ENCODE assay signal across 8 mouse cellular contexts in the genomic region with DNA sequence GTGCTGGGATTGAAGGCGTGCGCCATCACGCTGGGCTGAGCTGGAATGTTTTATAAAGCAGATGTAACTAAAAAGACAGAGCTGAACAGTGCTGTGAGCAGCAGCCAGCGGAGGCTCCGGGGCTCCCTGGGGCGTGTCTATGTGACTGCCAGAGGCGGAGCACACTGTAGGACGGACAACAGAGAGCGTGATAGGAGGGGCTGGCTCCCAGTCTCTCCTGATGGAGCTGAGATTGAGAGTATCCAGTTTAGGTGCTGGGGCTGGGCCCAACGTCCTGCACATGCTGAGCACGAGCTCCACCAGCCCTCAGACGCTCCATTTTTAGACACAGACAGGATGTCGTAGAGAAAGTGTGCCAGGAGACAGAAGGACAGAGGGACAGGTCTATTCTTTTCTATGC. TPM values are rescaled to one million over a fixed set of nuclear protein-coding genes. Genes with fewer than 3 reads are reported as not detected.
DNase-seq lines count a peak whose midpoint lies in the region; ATAC-seq lines count a peak whose summit lies in the region.

No protein-coding gene starts in this region.

- no peak overlapping the region for H3K4me3 ChIP-seq in midbrain, embryonic 13.5 days (replicated peaks)
- H3K4me3 ChIP-seq in midbrain, embryonic 10.5 days = no peak overlapping the region
- no peak overlapping the region for H3K4me3 ChIP-seq in hindbrain, embryonic 15.5 days
- no peak overlapping the region for H3K4me3 ChIP-seq in stomach, embryonic 16.5 days (replicated peaks; ENCODE audit: low read length)

- H3K4me1 ChIP-seq in midbrain, embryonic 13.5 days (replicated peaks) = no peaks in the 10 kb centered on the region
- no peaks in the 10 kb centered on the region for H3K4me1 ChIP-seq in midbrain, embryonic 10.5 days
- no peaks in the 10 kb centered on the region for H3K4me1 ChIP-seq in hindbrain, embryonic 15.5 days (replicated peaks)
- peaks cover 9% of the 10 kb centered on the region; the same call in 1 of the 2 replicates for H3K4me1 ChIP-seq in stomach, embryonic 16.5 days (ENCODE audit: control insufficient read depth, insufficient read depth, low read length)

- peaks cover 93% of the 10 kb centered on the region for H3K36me3 ChIP-seq in midbrain, embryonic 13.5 days
- peaks cover 95% of the 10 kb centered on the region for H3K36me3 ChIP-seq in midbrain, embryonic 10.5 days
- peaks cover 84% of the 10 kb centered on the region for H3K36me3 ChIP-seq in hindbrain, embryonic 15.5 days
- H3K36me3 ChIP-seq in stomach, embryonic 16.5 days (ENCODE audit: control insufficient read depth, insufficient read depth, low read length) = peaks cover 28% of the 10 kb centered on the region

- 0 out of 2 replicates have a peak, but pooled peaks have one; percentile 34 for ATAC-seq in midbrain, embryonic 13.5 days
- no peak for ATAC-seq in hindbrain, embryonic 15.5 days (ENCODE audit: low FRiP score, low read depth)
- ATAC-seq in stomach, embryonic 16.5 days (ENCODE audit: insufficient read depth, low FRiP score) = peak; percentile 80
- ATAC-seq in erythroblast, adult 5-6 weeks (replicated peaks; ENCODE audit: low FRiP score, poor library complexity, severe bottlenecking) = no peak

- H3K27me3 ChIP-seq in midbrain, embryonic 13.5 days = no peaks in the 10 kb centered on the region
- H3K27me3 ChIP-seq in midbrain, embryonic 10.5 days (ENCODE audit: low read depth, poor library complexity, severe bottlenecking) = no peaks in the 10 kb centered on the region
- no peaks in the 10 kb centered on the region for H3K27me3 ChIP-seq in hindbrain, embryonic 15.5 days
- H3K27me3 ChIP-seq in stomach, embryonic 16.5 days (ENCODE audit: control insufficient read depth, insufficient read depth, low read length) = no peaks in the 10 kb centered on the region

- no peaks in the 10 kb centered on the region for H3K9me3 ChIP-seq in midbrain, embryonic 13.5 days
- H3K9me3 ChIP-seq in midbrain, embryonic 10.5 days (replicated peaks) = no peaks in the 10 kb centered on the region
- H3K9me3 ChIP-seq in hindbrain, embryonic 15.5 days = no peaks in the 10 kb centered on the region
- H3K9me3 ChIP-seq in stomach, embryonic 16.5 days (replicated peaks; ENCODE audit: control insufficient read depth, low read length) = no peaks in the 10 kb centered on the region

- no peak overlapping the region for H3K9ac ChIP-seq in midbrain, embryonic 13.5 days (replicated peaks)
- no peak overlapping the region for H3K9ac ChIP-seq in hindbrain, embryonic 15.5 days
- H3K9ac ChIP-seq in stomach, embryonic 16.5 days (ENCODE audit: low read length) = no peak overlapping the region

- no peak overlapping the region for H3K4me2 ChIP-seq in midbrain, embryonic 13.5 days (replicated peaks)
- no peak overlapping the region for H3K4me2 ChIP-seq in hindbrain, embryonic 15.5 days
- H3K4me2 ChIP-seq in stomach, embryonic 16.5 days (ENCODE audit: low read depth, low read length) = no peak overlapping the region

- H3K27ac ChIP-seq in midbrain, embryonic 13.5 days = no peak overlapping the region
- no peak overlapping the region for H3K27ac ChIP-seq in midbrain, embryonic 10.5 days (replicated peaks)
- H3K27ac ChIP-seq in hindbrain, embryonic 15.5 days (replicated peaks) = 0 out of 2 replicates have a peak overlapping the region, but pooled peaks have one; percentile 11
- peak overlapping the region; percentile 78 for H3K27ac ChIP-seq in stomach, embryonic 16.5 days (ENCODE audit: low read length)

- WGBS in midbrain, embryonic 13.5 days = 61% methylated on average over 13 of the region's 13 CpGs
- WGBS in midbrain, embryonic 10.5 days = 67% methylated on average over 13 of the region's 13 CpGs
- WGBS in hindbrain, embryonic 15.5 days = 49% methylated on average over 13 of the region's 13 CpGs
- WGBS in stomach, embryonic 16.5 days = 31% methylated on average over 13 of the region's 13 CpGs

- DNase-seq in adrenal gland, adult (ENCODE audit: inconsistent age in 2 of 2, low spot score in 1 of 2) = peak; percentile 52 to 65
- DNase-seq in adrenal gland, adult 8-10 months = no peak
- DNase-seq in midbrain, embryonic 10.5 days (ENCODE audit: low spot score) = no peak
- no peak for DNase-seq in yolk sac, embryonic 10.5 days (ENCODE audit: low spot score)

RNA-seq across cellular contexts. Expression of gene Nxph4, which starts 29.9 kb away (rescaled TPM):
- total RNA-seq in adrenal gland, adult 8-10 months (2022) = 10 to 100 TPM in 3 of 4 experiments, 1 to 10 TPM in 1; 8.3 to 16.8 (median 13.2) TPM
- 78.8 and 83.9 TPM in 2 replicates for polyA plus RNA-seq in midbrain, embryonic 13.5 days (2015; fragmentation: Nextera tagmentation; extraction: Ambion mirVana)
- polyA plus RNA-seq in midbrain, embryonic 10.5 days (2016; fragmentation: Nextera tagmentation; extraction: Ambion mirVana) = 19.4 and 27.2 TPM in 2 replicates
- polyA plus RNA-seq in hindbrain, embryonic 15.5 days (2015; fragmentation: Nextera tagmentation; extraction: Ambion mirVana) = 161 and 194 TPM in 2 replicates
- polyA plus RNA-seq in stomach, embryonic 16.5 days (2015; fragmentation: Nextera tagmentation; extraction: Ambion mirVana) = 3.4 and 4.6 TPM in 2 replicates
- total RNA-seq in erythroblast, adult 5-6 weeks (2015; ENCODE audit: low replicate concordance) = not detected in 2 replicates
- total RNA-seq in erythroblast, adult 5-6 weeks (2017; ENCODE audit: low replicate concordance) = not detected in 2 replicates

RNA-seq across cellular contexts. Expression of gene Shmt2, which starts 42.1 kb away (rescaled TPM):
- total RNA-seq in adrenal gland, adult 8-10 months (2022) = 10 to 100 TPM; 45.3 to 56.0 (median 49.8) TPM
- 54.3 and 56.2 TPM in 2 replicates for polyA plus RNA-seq in midbrain, embryonic 13.5 days (2015; fragmentation: Nextera tagmentation; extraction: Ambion mirVana)
- 107 and 121 TPM in 2 replicates for polyA plus RNA-seq in midbrain, embryonic 10.5 days (2016; fragmentation: Nextera tagmentation; extraction: Ambion mirVana)
- 56.2 and 64.8 TPM in 2 replicates for polyA plus RNA-seq in hindbrain, embryonic 15.5 days (2015; fragmentation: Nextera tagmentation; extraction: Ambion mirVana)
- 152 and 163 TPM in 2 replicates for polyA plus RNA-seq in stomach, embryonic 16.5 days (2015; fragmentation: Nextera tagmentation; extraction: Ambion mirVana)
- 17.9 and 19.9 TPM in 2 replicates for total RNA-seq in erythroblast, adult 5-6 weeks (2015; ENCODE audit: low replicate concordance)
- total RNA-seq in erythroblast, adult 5-6 weeks (2017; ENCODE audit: low replicate concordance) = 12.3 and 18.3 TPM in 2 replicates

RNA-seq across cellular contexts. Expression of gene Ndufa4l2, which starts 49.5 kb away (rescaled TPM):
- total RNA-seq in adrenal gland, adult 8-10 months (2022) = 10 to 100 TPM; 42.4 to 64.4 (median 50.7) TPM
- polyA plus RNA-seq in midbrain, embryonic 13.5 days (2015; fragmentation: Nextera tagmentation; extraction: Ambion mirVana) = 11.5 and 13.8 TPM in 2 replicates
- polyA plus RNA-seq in midbrain, embryonic 10.5 days (2016; fragmentation: Nextera tagmentation; extraction: Ambion mirVana) = 5.2 and 5.8 TPM in 2 replicates
- 20.7 and 24.4 TPM in 2 replicates for polyA plus RNA-seq in hindbrain, embryonic 15.5 days (2015; fragmentation: Nextera tagmentation; extraction: Ambion mirVana)
- polyA plus RNA-seq in stomach, embryonic 16.5 days (2015; fragmentation: Nextera tagmentation; extraction: Ambion mirVana) = 192 and 231 TPM in 2 replicates
- total RNA-seq in erythroblast, adult 5-6 weeks (2015; ENCODE audit: low replicate concordance) = not detected in 2 replicates
- total RNA-seq in erythroblast, adult 5-6 weeks (2017; ENCODE audit: low replicate concordance) = not detected in 2 replicates

RNA-seq across cellular contexts. Expression of gene Lrp1, which starts 56.6 kb away (rescaled TPM):
- total RNA-seq in adrenal gland, adult 8-10 months (2022) = 100 to 1,000 TPM; 212 to 271 (median 242) TPM
- polyA plus RNA-seq in midbrain, embryonic 13.5 days (2015; fragmentation: Nextera tagmentation; extraction: Ambion mirVana) = 98.2 and 99.4 TPM in 2 replicates
- polyA plus RNA-seq in midbrain, embryonic 10.5 days (2016; fragmentation: Nextera tagmentation; extraction: Ambion mirVana) = 54.9 and 69.8 TPM in 2 replicates
- polyA plus RNA-seq in hindbrain, embryonic 15.5 days (2015; fragmentation: Nextera tagmentation; extraction: Ambion mirVana) = 102 and 114 TPM in 2 replicates
- polyA plus RNA-seq in stomach, embryonic 16.5 days (2015; fragmentation: Nextera tagmentation; extraction: Ambion mirVana) = 95.6 and 102 TPM in 2 replicates
- total RNA-seq in erythroblast, adult 5-6 weeks (2015; ENCODE audit: low replicate concordance) = 11.9 and 14.0 TPM in 2 replicates
- 9.7 and 17.0 TPM in 2 replicates for total RNA-seq in erythroblast, adult 5-6 weeks (2017; ENCODE audit: low replicate concordance)

Comparison
In these comparisons a context has a peak if more than half of its experiments do, and no peak if none do; other contexts are left out.
1. DNase-seq: peak in adrenal gland, adult (2 of 2); none in adrenal gland, adult 8-10 months (single experiment), midbrain, embryonic 10.5 days (single experiment) and yolk sac, embryonic 10.5 days (single experiment).
2. ATAC-seq: peak in midbrain, embryonic 13.5 days (single experiment) and stomach, embryonic 16.5 days (single experiment); none in hindbrain, embryonic 15.5 days (single experiment) and erythroblast, adult 5-6 weeks (single experiment).
3. H3K27ac ChIP-seq: peak in hindbrain, embryonic 15.5 days (single experiment) and stomach, embryonic 16.5 days (single experiment); none in midbrain, embryonic 13.5 days (single experiment) and midbrain, embryonic 10.5 days (single experiment).